Mouse (Mus musculus) limb, embryonic 12.5 days (tissue): Measurements from ENCODE around the gene Mprip. TPM values are rescaled to one million over a fixed set of nuclear protein-coding genes. Genes with fewer than 3 reads are reported as not detected.

ENCODE experiments used
- ATAC-seq: fragments of 200-750 bp; cut with Nextera tagmentation; 2 replicates; pipeline ENCODE4 v1.8.0; 2017; ENCODE audit warnings: low read depth, moderate TSS enrichment; ENCODE audit not compliant: insufficient number of reproducible peaks, insufficient read depth, low FRiP score, low TSS enrichment
- H3K27ac ChIP-seq: fragments of 300-500 bp; sonication (generic); 2 replicates; pipeline ENCODE4 v1.5.1; 2016; ENCODE audit warnings: mild to moderate bottlenecking, moderate library complexity
- H3K27me3 ChIP-seq: fragments of 300-500 bp; sonication (generic); 2 replicates; pipeline ENCODE4 v1.6.1; 2016; ENCODE audit warnings: mild to moderate bottlenecking, moderate library complexity
- H3K36me3 ChIP-seq: fragments of 300-500 bp; sonication (generic); 2 replicates; pipeline ENCODE4 v1.6.1; 2016; ENCODE audit warnings: mild to moderate bottlenecking, moderate library complexity
- H3K4me1 ChIP-seq: fragments of 300-500 bp; sonication (generic); replicated peaks from 2 replicates; pipeline ENCODE4 v1.6.1; 2016
- H3K4me2 ChIP-seq: fragments of 300-500 bp; sonication (generic); 2 replicates; pipeline ENCODE4 v1.6.1; 2016; ENCODE audit warnings: mild to moderate bottlenecking, moderate library complexity
- H3K4me3 ChIP-seq: fragments of 300-500 bp; sonication (generic); replicated peaks from 2 replicates; pipeline ENCODE4 v1.5.1; 2016; ENCODE audit warnings: mild to moderate bottlenecking
- H3K9ac ChIP-seq: fragments of 300-500 bp; sonication (generic); replicated peaks from 2 replicates; pipeline ENCODE4 v1.6.1; 2016; ENCODE audit warnings: mild to moderate bottlenecking, moderate library complexity
- H3K9me3 ChIP-seq: fragments of 300-500 bp; sonication (generic); 2 replicates; pipeline ENCODE4 v1.6.1; 2016; ENCODE audit warnings: mild to moderate bottlenecking, moderate library complexity
- WGBS: fragments of 180-500 bp; shearing (Covaris S2); methylation state at CpG from one replicate; pipeline ENCODE4 v1.1.7; 2016; 5-methylcytosine and 5-hydroxymethylcytosine counted together
- polyA plus RNA-seq: library from polyadenylated mRNA; unstranded; fragments of >200 nt; fragmentation: Nextera tagmentation; extraction: Ambion mirVana; gene quantifications from 2 replicates; pipeline ENCODE4 v1.2.1, GENCODE M21; 2016

Gene Mprip
- polyA plus RNA-seq, 1 experiment from 2014 or later: 97.2 TPM

DNA sequence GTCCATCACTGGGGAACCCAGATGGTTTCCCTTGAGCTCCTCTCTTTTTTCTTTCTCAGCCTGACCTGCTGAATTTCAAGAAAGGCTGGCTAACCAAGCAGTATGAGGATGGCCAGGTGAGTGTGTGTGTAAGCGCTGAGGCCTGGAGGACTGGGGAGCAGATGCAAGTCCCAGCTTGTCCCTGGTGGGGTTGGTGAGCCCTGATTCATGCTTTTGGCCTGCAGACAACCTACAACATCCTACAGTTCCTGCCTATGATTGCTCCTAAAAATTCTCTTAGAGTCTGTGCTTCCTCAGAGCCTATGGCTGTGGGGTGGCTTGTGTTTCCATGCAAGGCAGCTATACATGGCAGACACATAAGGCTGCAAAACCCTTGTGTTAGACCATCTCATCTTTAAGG is 82.6 kb downstream of the Mprip start:
- Histone ChIP-seq H3K4me1 (no peaks in the 10 kb centered on the region), H3K9ac (no peak overlapping the region), H3K9me3 (no peaks in the 10 kb centered on the region), H3K36me3 (peaks cover 85% of the 10 kb centered on the region), H3K4me3 (no peak overlapping the region), H3K27ac (no peak overlapping the region), H3K4me2 (no peak overlapping the region), H3K27me3 (no peaks in the 10 kb centered on the region)
- WGBS: 100% methylated on average over 1 of the region's 1 CpGs
- ATAC-seq: no peak

DNA sequence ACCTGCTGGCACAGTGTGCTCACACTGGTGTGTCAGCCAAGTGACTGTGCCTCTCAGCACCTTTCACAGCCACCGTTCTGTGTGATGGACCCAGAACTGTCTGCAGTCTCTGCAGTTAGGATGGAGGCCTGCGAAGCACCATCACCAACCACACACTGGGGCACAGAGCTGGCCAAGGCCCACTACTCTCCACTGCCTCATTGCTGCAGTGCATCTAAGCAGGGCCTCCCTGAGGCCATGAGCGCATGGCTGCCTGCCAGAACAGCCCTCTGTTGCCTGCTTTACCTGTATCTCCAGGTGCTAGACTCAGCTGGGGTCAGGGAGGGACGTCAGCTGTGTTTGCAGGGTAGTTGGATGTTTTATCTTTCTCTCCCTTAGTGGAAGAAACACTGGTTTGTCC is 83.3 kb downstream of the Mprip start:
- Histone ChIP-seq H3K36me3 (peaks cover 85% of the 10 kb centered on the region), H3K27me3 (no peaks in the 10 kb centered on the region), H3K27ac (no peak overlapping the region), H3K9ac (no peak overlapping the region), H3K4me1 (no peaks in the 10 kb centered on the region), H3K4me3 (no peak overlapping the region), H3K9me3 (no peaks in the 10 kb centered on the region), H3K4me2 (no peak overlapping the region)
- 91% methylated on average over 4 of the region's 4 CpGs for WGBS
- no peak for ATAC-seq

DNA sequence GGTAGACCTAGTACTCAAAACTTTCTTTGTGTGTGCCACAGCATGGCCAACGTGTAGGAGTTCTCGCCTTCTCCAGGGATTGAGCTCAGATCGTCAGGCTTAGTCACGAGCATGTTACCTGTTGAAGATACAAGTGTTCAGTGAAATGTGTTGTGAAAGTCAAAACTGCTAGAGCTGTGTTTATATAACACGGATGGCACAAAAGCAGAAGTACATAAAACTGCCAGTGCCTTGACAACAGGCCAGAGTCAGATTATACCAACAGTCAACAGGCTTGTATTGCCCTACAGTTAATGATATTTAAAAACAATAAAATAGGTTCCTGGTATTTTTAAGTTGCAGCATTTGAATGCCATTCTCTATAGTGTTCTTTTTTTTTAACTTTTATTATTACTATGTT is 84.7 kb downstream of the Mprip start:
- no peak overlapping the region for H3K27ac ChIP-seq
- no peak overlapping the region for H3K4me2 ChIP-seq
- H3K4me1 ChIP-seq: no peaks in the 10 kb centered on the region
- H3K9me3 ChIP-seq: no peaks in the 10 kb centered on the region
- no peak for ATAC-seq
- no peak overlapping the region for H3K4me3 ChIP-seq
- peaks cover 84% of the 10 kb centered on the region for H3K36me3 ChIP-seq
- H3K27me3 ChIP-seq: no peaks in the 10 kb centered on the region
- no peak overlapping the region for H3K9ac ChIP-seq
- 94% methylated on average over 5 of the region's 5 CpGs for WGBS

DNA sequence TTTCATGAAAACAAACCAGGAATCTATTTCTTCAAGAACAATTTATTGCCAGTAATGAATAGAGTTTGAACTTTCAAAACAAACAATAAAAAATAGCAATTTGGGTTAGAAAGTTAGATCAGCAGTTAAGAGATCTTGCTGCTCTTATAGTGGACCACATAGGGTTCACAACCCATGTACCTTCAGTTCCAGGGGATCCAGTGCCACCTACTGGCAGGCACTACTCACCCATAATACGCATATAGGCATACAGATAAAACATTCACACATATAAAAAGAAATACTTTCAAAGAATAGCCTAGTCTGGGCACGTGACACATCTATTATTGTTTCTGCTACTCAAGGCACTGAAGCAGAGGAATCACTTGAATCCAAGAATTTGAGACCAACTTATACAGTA is 85.5 kb downstream of the Mprip start:
- no peaks in the 10 kb centered on the region for H3K4me1 ChIP-seq
- no peaks in the 10 kb centered on the region for H3K27me3 ChIP-seq
- H3K27ac ChIP-seq: no peak overlapping the region
- no peak overlapping the region for H3K9ac ChIP-seq
- no peak overlapping the region for H3K4me3 ChIP-seq
- no peaks in the 10 kb centered on the region for H3K9me3 ChIP-seq
- H3K36me3 ChIP-seq: peaks cover 83% of the 10 kb centered on the region
- no peak overlapping the region for H3K4me2 ChIP-seq
- 97% methylated on average over 2 of the region's 2 CpGs for WGBS
- no peak for ATAC-seq

DNA sequence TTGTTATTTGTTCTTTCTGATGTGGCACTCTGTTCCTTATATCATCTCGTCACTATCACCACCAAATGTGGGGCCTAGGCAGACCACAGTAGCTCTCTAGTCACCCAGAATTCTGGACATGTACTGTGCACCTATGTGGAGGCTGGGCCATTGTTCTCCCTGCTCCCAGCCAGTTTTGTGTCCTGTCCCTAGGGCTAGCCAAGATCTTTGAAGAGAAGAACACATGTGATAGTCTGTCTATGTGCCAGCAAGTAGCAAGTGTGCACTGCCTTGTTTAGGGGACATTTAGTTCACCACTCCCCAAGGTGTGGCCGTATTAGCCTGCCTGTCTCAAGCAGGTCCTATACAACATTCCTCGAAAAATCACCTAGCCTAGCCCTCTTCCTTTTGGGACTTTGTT is 87.9 kb downstream of the Mprip start:
- Histone ChIP-seq H3K4me1 (no peaks in the 10 kb centered on the region), H3K9ac (no peak overlapping the region), H3K27me3 (no peaks in the 10 kb centered on the region), H3K4me3 (no peak overlapping the region), H3K4me2 (no peak overlapping the region), H3K36me3 (peaks cover 83% of the 10 kb centered on the region), H3K9me3 (no peaks in the 10 kb centered on the region), H3K27ac (no peak overlapping the region)
- no peak for ATAC-seq
- WGBS: 86% methylated on average over 3 of the region's 3 CpGs

DNA sequence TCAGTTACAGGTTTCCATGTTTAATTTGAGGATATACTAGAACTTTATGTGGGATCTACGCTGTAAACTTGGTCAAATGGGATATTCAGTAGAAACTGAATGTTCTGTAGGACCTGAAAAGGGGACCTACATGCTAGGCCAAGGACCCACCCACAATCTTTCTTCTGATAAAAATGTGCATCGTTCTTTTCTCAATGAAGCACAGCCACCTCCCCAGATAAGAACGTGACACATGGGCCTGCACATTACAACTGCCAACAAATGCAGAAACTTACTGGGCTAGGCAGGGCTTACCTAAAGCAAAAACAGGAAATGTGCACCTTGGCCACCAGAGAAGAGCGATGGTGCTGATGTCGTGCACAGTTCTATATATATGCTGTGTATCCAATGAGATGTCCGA is 93.4 kb downstream of the Mprip start:
- no peak for ATAC-seq
- 97% methylated on average over 6 of the region's 6 CpGs for whole genome bisulfite sequencing
- Histone ChIP-seq H3K27ac (no peak overlapping the region), H3K4me2 (no peak overlapping the region), H3K9me3 (no peaks in the 10 kb centered on the region), H3K9ac (no peak overlapping the region), H3K27me3 (no peaks in the 10 kb centered on the region), H3K4me3 (no peak overlapping the region), H3K4me1 (no peaks in the 10 kb centered on the region), H3K36me3 (peaks cover 98% of the 10 kb centered on the region)

DNA sequence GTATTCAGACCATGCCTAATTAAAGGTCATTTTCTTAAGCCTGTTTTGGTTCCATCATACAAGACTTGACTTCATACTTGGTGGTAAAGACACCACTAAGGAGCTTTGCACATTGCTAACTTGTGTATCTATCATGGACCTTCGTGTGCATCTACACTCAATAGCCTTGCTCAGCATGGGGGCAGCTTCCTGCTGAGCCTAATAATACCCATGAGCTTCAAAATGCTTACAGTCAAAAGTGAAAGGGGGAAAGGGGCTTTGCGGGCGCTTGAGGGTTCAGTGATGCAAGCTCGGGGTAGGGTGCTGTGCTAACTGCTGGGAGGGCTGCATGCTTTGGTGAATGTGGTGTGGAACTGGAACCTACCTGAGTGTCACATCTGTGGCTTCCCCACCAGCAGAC is 95.2 kb downstream of the Mprip start:
- Histone ChIP-seq H3K36me3 (peaks cover 99% of the 10 kb centered on the region), H3K4me3 (no peak overlapping the region), H3K27me3 (no peaks in the 10 kb centered on the region), H3K9me3 (no peaks in the 10 kb centered on the region), H3K4me2 (no peak overlapping the region), H3K27ac (no peak overlapping the region), H3K9ac (no peak overlapping the region), H3K4me1 (no peaks in the 10 kb centered on the region)
- no peak for ATAC-seq
- WGBS: 91% methylated on average over 4 of the region's 4 CpGs

DNA sequence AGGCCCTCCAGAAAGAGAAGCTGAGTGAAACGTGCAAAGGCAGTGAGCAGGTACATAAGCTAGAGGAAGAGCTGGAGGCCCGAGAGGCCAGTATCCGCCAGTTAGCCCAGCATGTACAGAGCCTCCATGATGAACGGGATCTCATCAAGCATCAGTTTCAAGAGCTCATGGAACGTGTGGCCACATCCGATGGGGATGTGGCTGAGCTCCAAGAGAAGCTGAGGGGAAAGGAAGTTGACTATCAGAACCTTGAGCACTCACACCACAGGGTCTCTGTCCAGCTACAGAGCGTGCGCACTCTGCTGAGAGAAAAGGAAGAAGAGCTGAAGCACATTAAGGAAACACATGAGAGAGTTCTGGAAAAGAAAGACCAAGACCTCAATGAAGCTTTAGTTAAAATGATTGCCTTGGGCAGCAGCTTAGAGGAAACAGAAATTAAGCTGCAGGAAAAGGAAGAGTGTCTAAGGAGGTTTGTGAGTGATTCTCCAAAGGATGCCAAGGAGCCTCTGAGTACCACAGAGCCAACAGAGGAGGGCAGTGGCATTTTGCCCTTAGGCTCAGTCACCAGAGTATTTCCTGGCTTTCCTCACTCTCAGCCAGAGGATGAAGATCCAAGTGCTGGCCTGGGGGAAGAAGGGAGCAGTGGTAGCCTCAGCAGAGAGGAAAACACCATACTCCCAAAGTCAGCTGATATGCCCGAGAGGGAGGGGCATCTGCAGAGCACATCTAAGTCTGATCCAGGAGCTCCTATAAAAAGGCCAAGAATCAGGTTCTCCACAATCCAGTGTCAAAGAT is 97.3 kb downstream of the Mprip start:
- no peak overlapping the region for H3K9ac ChIP-seq
- no peaks in the 10 kb centered on the region for H3K27me3 ChIP-seq
- no peaks in the 10 kb centered on the region for H3K9me3 ChIP-seq
- H3K4me3 ChIP-seq: no peak overlapping the region
- WGBS: 91% methylated on average over 9 of the region's 9 CpGs
- H3K4me2 ChIP-seq: no peak overlapping the region
- H3K4me1 ChIP-seq: no peaks in the 10 kb centered on the region
- no peak overlapping the region for H3K27ac ChIP-seq
- ATAC-seq: no peak
- H3K36me3 ChIP-seq: peaks cover 96% of the 10 kb centered on the region

DNA sequence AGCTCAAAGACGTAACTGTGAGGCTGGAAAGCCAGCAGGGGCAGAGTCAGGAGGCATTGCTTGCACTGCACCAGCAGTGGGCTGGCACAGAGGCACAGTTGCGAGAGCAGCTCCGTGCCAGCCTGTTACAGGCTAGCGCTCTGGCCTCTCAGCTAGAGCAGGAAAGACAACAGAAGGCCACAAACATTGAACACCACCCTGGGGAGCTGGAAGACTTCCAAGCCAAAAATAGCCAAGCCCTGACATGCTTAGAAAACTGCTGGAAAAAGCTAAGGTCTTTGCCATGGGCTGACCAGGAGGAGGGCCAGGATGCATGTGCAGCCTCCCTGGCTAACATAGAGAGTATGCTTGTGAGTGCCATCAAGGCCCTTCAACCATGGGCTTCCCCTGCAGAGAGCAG is 98.1 kb downstream of the Mprip start:
- peaks cover 96% of the 10 kb centered on the region for H3K36me3 ChIP-seq
- H3K27ac ChIP-seq: no peak overlapping the region
- H3K4me1 ChIP-seq: no peaks in the 10 kb centered on the region
- no peaks in the 10 kb centered on the region for H3K9me3 ChIP-seq
- ATAC-seq: no peak
- no peak overlapping the region for H3K9ac ChIP-seq
- H3K27me3 ChIP-seq: no peaks in the 10 kb centered on the region
- H3K4me3 ChIP-seq: no peak overlapping the region
- 89% methylated on average over 4 of the region's 4 CpGs for WGBS
- H3K4me2 ChIP-seq: no peak overlapping the region

DNA sequence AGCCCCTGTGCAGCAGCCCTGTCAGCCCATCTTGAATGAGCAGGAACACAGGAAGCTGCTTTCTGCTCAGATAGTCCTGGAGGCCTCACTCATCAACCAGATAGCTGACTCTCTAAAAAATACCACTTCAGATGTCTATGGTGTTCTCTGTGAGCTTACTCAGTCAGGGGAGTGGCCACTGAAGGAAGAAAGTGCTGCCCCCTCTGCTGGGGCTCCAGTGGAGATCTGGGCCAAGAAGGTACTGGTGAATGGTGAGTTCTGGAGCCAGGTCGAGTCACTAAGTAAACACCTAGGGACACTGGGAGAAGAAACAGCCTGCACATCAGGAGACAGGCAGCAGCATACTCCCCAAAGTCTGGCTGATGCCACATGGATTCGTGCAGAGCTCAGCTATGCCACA is 98.5 kb downstream of the Mprip start:
- no peaks in the 10 kb centered on the region for H3K4me1 ChIP-seq
- H3K4me3 ChIP-seq: no peak overlapping the region
- WGBS: 68% methylated on average over 2 of the region's 2 CpGs
- H3K27ac ChIP-seq: no peak overlapping the region
- no peaks in the 10 kb centered on the region for H3K9me3 ChIP-seq
- peaks cover 96% of the 10 kb centered on the region for H3K36me3 ChIP-seq
- no peak overlapping the region for H3K9ac ChIP-seq
- no peak for ATAC-seq
- no peaks in the 10 kb centered on the region for H3K27me3 ChIP-seq
- H3K4me2 ChIP-seq: no peak overlapping the region

DNA sequence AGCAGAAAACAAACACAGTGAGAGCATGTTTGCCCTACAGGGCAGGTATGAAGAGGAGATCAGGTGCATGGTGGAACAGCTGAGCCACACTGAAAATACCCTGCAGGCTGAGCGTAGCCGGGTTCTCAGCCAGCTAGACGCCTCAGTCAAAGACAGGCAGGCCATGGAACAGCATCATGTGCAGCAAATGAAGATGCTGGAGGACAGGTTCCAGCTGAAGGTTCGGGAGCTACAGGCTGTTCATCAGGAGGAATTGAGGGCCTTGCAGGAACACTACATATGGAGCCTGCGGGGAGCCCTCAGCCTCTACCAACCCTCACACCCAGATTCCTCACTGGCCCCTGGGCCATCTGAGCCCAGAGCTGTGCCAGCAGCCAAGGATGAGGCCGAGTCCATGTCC is 99.7 kb downstream of the Mprip start:
- Histone ChIP-seq H3K9me3 (no peaks in the 10 kb centered on the region), H3K4me2 (no peak overlapping the region), H3K4me3 (no peak overlapping the region), H3K27ac (no peak overlapping the region), H3K36me3 (peaks cover 95% of the 10 kb centered on the region), H3K27me3 (no peaks in the 10 kb centered on the region), H3K9ac (no peak overlapping the region), H3K4me1 (no peaks in the 10 kb centered on the region)
- ATAC-seq: no peak
- 96% methylated on average over 6 of the region's 6 CpGs for WGBS

DNA sequence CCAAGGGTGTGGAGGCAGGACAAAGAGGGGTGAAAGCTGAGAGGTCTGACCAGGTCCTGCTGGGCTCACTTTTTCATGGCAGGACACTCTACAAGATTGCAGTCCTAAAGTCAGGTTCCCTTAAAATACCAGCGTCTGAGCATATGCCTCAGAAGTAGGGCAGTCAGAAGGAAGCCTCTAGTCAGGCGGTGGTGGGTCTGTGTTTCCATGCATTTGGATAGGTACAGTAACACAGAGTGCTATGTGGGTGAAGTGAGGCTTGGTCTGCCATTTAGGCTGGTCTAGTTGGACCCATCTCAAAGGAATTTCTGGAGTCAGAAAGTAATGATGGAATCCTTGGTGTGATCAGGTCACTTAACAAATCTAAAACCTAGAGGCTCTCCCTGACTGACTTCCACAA is 108.2 kb downstream of the Mprip start:
- Histone ChIP-seq H3K4me1 (no peaks in the 10 kb centered on the region), H3K4me3 (no peak overlapping the region), H3K27ac (no peak overlapping the region), H3K9me3 (no peaks in the 10 kb centered on the region), H3K27me3 (no peaks in the 10 kb centered on the region), H3K4me2 (no peak overlapping the region), H3K36me3 (peaks cover 97% of the 10 kb centered on the region), H3K9ac (no peak overlapping the region)
- 93% methylated on average over 2 of the region's 2 CpGs for WGBS
- ATAC-seq: no peak
